Mouse (Mus musculus) limb, embryonic 11.5 days (tissue): ENCODE data around the gene Tmem179. TPM values are rescaled to one million over a fixed set of nuclear protein-coding genes. Genes with fewer than 3 reads are reported as not detected.

Source experiments
- ATAC-seq: fragments of 200-750 bp; cut with Nextera tagmentation; 2 replicates; pipeline ENCODE4 v1.8.0; 2017; ENCODE audit warnings: low read depth; ENCODE audit not compliant: insufficient number of reproducible peaks, low FRiP score, low TSS enrichment
- DNase-seq: peaks from one replicate; pipeline ENCODE4 v3.0.0-alpha.2; 2015; ENCODE audit warnings: low spot score
- H3K27ac ChIP-seq: fragments of 300-500 bp; sonication (generic); replicated peaks from 2 replicates; pipeline ENCODE4 v1.5.1; 2014; ENCODE audit warnings: low read depth, mild to moderate bottlenecking, low read length
- H3K27me3 ChIP-seq: fragments of 300-500 bp; sonication (generic); 2 replicates; pipeline ENCODE4 v1.6.1; 2014; ENCODE audit warnings: mild to moderate bottlenecking, low read length, mixed read lengths; ENCODE audit not compliant: control insufficient read depth, insufficient read depth
- H3K36me3 ChIP-seq: fragments of 300-500 bp; sonication (generic); 2 replicates; pipeline ENCODE4 v1.6.1; 2014; ENCODE audit warnings: mild to moderate bottlenecking, low read length, moderate library complexity, mixed read lengths; ENCODE audit not compliant: control insufficient read depth, insufficient read depth
- H3K4me1 ChIP-seq: fragments of 300-500 bp; sonication (generic); 2 replicates; pipeline ENCODE4 v1.6.1; 2014; ENCODE audit warnings: low read length, mixed read lengths; ENCODE audit not compliant: control insufficient read depth, insufficient read depth
- H3K4me2 ChIP-seq: fragments of 300-500 bp; sonication (generic); 2 replicates; pipeline ENCODE4 v1.6.1; 2014; ENCODE audit warnings: low read depth, mild to moderate bottlenecking, moderate library complexity; ENCODE audit not compliant: severe bottlenecking
- H3K4me3 ChIP-seq: fragments of 300-500 bp; sonication (generic); 2 replicates; pipeline ENCODE4 v1.5.1; 2014; ENCODE audit warnings: low read depth, low read length
- H3K9ac ChIP-seq: fragments of 300-500 bp; sonication (generic); 2 replicates; pipeline ENCODE4 v1.6.1; 2014; ENCODE audit warnings: mild to moderate bottlenecking, low read length
- H3K9me3 ChIP-seq: fragments of 300-500 bp; sonication (generic); 2 replicates; pipeline ENCODE4 v1.6.1; 2016; ENCODE audit warnings: low read length; ENCODE audit not compliant: control insufficient read depth
- WGBS: fragments of 180-500 bp; shearing (Covaris S2); extraction: QIAGEN DNeasy Blood & Tissue Kit; methylation state at CpG from one replicate; pipeline ENCODE4 v1.1.7; 2014; 5-methylcytosine and 5-hydroxymethylcytosine counted together
- polyA plus RNA-seq: library from polyadenylated mRNA; unstranded; fragments of >200 nt; fragmentation: Nextera tagmentation; extraction: Ambion mirVana; gene quantifications from 2 replicates; pipeline ENCODE4 v1.2.1, GENCODE M21; 2014

The Tmem179 gene
- polyA plus RNA-seq, 1 experiment from 2014 or later: 0.16 TPM

GRCm38 (mm10) chr12:112498683-112499082 is 17.9 kb downstream of the Tmem179 start:
- DNase-seq (no peak), ATAC-seq (no peak)
- H3K4me1 ChIP-seq: no peaks in the 10 kb centered on the region
- H3K9ac ChIP-seq: no peak overlapping the region
- no peaks in the 10 kb centered on the region for H3K36me3 ChIP-seq
- no peaks in the 10 kb centered on the region for H3K9me3 ChIP-seq
- H3K4me3 ChIP-seq: no peak overlapping the region
- 0 out of 2 replicates have a peak, but pooled peaks cover 4% of the 10 kb centered on the region for H3K27me3 ChIP-seq
- H3K27ac ChIP-seq: no peak overlapping the region
- no peak overlapping the region for H3K4me2 ChIP-seq
- 43% methylated on average over 11 of the region's 11 CpGs for WGBS

GRCm38 (mm10) chr12:112497731-112498130 is 18.8 kb downstream of the Tmem179 start:
- no peaks in the 10 kb centered on the region for H3K9me3 ChIP-seq
- no peaks in the 10 kb centered on the region for H3K36me3 ChIP-seq
- H3K4me3 ChIP-seq: no peak overlapping the region
- H3K9ac ChIP-seq: no peak overlapping the region
- H3K4me1 ChIP-seq: no peaks in the 10 kb centered on the region
- H3K4me2 ChIP-seq: no peak overlapping the region
- no peak for ATAC-seq
- no peak for DNase-seq
- 0 out of 2 replicates have a peak, but pooled peaks cover 4% of the 10 kb centered on the region for H3K27me3 ChIP-seq
- whole genome bisulfite sequencing: 84% methylated on average over 8 of the region's 8 CpGs
- H3K27ac ChIP-seq: no peak overlapping the region

- Histone ChIP-seq H3K9me3 (no peaks in the 10 kb centered on the region), H3K9ac (no peak overlapping the region), H3K36me3 (no peaks in the 10 kb centered on the region), H3K4me2 (no peak overlapping the region), H3K27ac (no peak overlapping the region), H3K4me1 (peaks cover 9% of the 10 kb centered on the region), H3K4me3 (no peak overlapping the region), H3K27me3 (0 out of 2 replicates have a peak, but pooled peaks cover 4% of the 10 kb centered on the region)
- no peak for ATAC-seq
- WGBS: 86% methylated on average over 5 of the region's 5 CpGs
- DNase-seq: no peak
These were observed 20.4 kb downstream of the Tmem179 start for GRCm38 (mm10) chr12:112496136-112496535.

DNA sequence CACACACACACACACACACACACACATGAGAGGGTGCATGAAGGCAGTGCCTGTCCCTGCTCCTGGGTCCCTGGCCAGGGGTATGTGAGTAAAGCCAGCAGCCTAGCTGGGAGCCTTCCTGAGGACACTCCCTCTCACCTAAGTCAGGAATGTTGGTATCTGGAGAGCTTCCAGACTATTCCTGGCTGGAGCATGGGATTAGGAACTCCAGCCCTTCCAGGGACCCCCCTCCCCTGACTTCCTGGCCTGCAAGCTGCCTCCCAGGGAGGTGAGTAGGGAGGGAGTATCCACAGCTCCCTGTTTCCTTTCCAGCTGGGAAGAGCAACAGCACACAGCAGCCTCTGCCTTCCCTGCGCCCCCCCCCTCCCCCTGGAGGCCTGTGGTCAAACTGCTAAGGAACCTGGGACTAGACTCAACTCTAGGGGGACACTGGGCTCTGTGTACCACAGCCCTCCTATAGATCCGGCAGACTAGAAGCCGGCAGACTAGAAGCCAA is 26.1 kb downstream of the Tmem179 start:
- H3K9ac ChIP-seq: no peak overlapping the region
- 0 out of 2 replicates have a peak overlapping the region, but pooled peaks have one; percentile 8 for H3K27ac ChIP-seq
- peak; percentile 15; the same call in 1 of the 2 replicates for ATAC-seq
- H3K4me1 ChIP-seq: peaks cover 19% of the 10 kb centered on the region
- H3K4me3 ChIP-seq: no peak overlapping the region
- peak; percentile 38 for DNase-seq
- H3K27me3 ChIP-seq: 0 out of 2 replicates have a peak, but pooled peaks cover 4% of the 10 kb centered on the region
- WGBS: 29% methylated on average over 3 of the region's 3 CpGs
- H3K4me2 ChIP-seq: no peak overlapping the region
- no peaks in the 10 kb centered on the region for H3K36me3 ChIP-seq
- no peaks in the 10 kb centered on the region for H3K9me3 ChIP-seq

- DNase-seq: no peak
- H3K4me1 ChIP-seq: peaks cover 19% of the 10 kb centered on the region
These were observed 27.0 kb downstream of the Tmem179 start for GRCm38 (mm10) chr12:112489535-112489934.

GRCm38 (mm10) chr12:112489134-112489533 is 27.4 kb downstream of the Tmem179 start, which contains the start of gene A530016L24Rik:
Gene A530016L24Rik, plus strand, starts transcription at chr12:112489448.
- Histone ChIP-seq H3K4me2 (no peak within 1 kb of the TSS), H3K4me3 (no peak within 1 kb of the TSS), H3K27ac (no peak within 1 kb of the TSS), H3K9ac (no peak within 1 kb of the TSS; the same call in 1 of the 2 replicates), H3K9me3 (no peaks in the 10 kb centered on the region), H3K4me1 (peaks cover 20% of the 10 kb centered on the region), H3K27me3 (no peaks in the 10 kb centered on the region), H3K36me3 (no peaks in the 10 kb centered on the region)
- no peak for ATAC-seq
- no peak for DNase-seq
- 88% methylated on average over 8 of the region's 8 CpGs for WGBS

More at GRCm38 (mm10) chr12:112489535-112489934, 27.0 kb downstream of the Tmem179 start:
- WGBS: 90% methylated on average over 9 of the region's 9 CpGs
- H3K27ac ChIP-seq: no peak overlapping the region
- no peak for ATAC-seq
- H3K4me2 ChIP-seq: no peak overlapping the region
- no peaks in the 10 kb centered on the region for H3K36me3 ChIP-seq
- H3K9ac ChIP-seq: no peak overlapping the region
- H3K27me3 ChIP-seq: no peaks in the 10 kb centered on the region
- no peak overlapping the region for H3K4me3 ChIP-seq
- no peaks in the 10 kb centered on the region for H3K9me3 ChIP-seq

DNA sequence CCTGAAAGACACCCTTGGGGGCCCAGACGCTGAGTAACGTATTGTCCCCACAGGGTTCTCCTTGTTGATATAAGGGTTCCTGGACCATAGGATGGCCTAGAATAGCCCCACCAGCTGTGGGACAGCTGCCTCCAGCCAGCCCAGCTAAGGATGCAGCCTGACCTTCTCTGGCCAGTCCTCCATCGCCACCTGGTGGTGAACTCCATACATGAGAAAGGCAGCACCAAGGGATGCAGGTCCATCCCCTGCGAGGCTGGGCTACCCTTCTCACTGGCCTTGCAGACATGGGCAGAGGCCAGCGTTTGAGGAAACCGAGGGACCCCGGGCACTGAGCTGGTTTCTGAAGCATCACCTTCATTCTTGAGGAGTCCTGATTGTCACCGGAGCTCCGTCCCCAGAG is 42.8 kb downstream of the Tmem179 start:
- H3K9me3 ChIP-seq: no peaks in the 10 kb centered on the region
- DNase-seq (peak; percentile 95), ATAC-seq (peak; percentile 36; the same call in 1 of the 2 replicates)
- no peak overlapping the region for H3K27ac ChIP-seq
- H3K36me3 ChIP-seq: no peaks in the 10 kb centered on the region
- no peak overlapping the region for H3K9ac ChIP-seq
- H3K4me3 ChIP-seq: no peak overlapping the region
- H3K4me1 ChIP-seq: peaks cover 2% of the 10 kb centered on the region; the same call in 1 of the 2 replicates
- H3K4me2 ChIP-seq: no peak overlapping the region
- WGBS: 18% methylated on average over 9 of the region's 9 CpGs
- 0 out of 2 replicates have a peak, but pooled peaks cover 3% of the 10 kb centered on the region for H3K27me3 ChIP-seq

- Histone ChIP-seq H3K9me3 (no peaks in the 10 kb centered on the region), H3K4me1 (peaks cover under 1% of the 10 kb centered on the region; the same call in 1 of the 2 replicates), H3K4me2 (no peak overlapping the region), H3K27ac (no peak overlapping the region), H3K27me3 (0 out of 2 replicates have a peak, but pooled peaks cover 3% of the 10 kb centered on the region), H3K4me3 (no peak overlapping the region), H3K9ac (no peak overlapping the region), H3K36me3 (no peaks in the 10 kb centered on the region)
- ATAC-seq: no peak
- DNase-seq: no peak
- 73% methylated on average over 5 of the region's 5 CpGs for WGBS
These were observed 46.3 kb downstream of the Tmem179 start for GRCm38 (mm10) chr12:112470216-112470615.
